Mouse (Mus musculus): Measurements from ENCODE around the gene Cacfd1.

Cacfd1 gene

DNA sequence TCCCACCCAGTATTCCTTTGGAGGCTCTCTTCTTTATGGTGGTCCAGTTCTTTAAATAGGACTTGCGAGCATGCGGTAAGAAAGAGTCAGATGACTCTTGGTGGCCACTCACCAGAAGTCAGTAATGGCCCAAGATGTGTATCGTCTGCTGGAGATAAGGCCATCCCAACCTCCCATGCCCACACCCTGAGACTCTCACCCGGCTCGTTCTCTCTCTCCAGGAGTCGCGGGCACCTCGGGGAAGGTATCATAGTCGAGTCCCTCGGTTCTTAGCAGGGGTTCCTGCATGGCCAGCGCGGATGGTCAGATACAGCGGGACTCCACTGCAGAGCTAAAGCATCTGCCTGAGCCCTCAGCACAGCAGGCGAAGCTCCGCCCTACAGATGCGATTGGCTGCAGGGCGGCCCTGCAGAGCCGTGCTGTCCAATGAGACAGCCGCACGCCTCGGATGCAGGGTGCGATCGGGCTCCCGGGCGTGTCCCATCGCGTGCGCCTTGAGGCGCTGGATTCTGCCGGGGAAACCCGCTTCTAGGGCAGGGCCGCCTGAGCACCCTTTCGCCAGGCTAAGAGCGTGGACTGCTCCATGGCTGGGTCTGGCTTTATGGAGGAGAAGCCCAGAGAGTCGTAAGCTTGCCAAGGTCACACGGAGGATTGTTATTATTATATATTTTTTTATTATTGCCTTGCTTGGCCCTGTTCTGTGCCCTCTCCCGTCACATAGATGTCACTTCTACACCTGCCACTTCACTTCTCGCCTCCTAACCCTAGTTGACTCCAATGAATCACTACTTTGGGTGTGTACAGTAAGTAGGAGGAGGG lies 18.1 kb downstream of the Cacfd1 start, which contains the start of gene Slc2a6:
Gene Slc2a6, minus strand, starts transcription at position 381 of the 819 bp plus-strand sequence.
- DNase-seq, result peak; percentile 86

DNA sequence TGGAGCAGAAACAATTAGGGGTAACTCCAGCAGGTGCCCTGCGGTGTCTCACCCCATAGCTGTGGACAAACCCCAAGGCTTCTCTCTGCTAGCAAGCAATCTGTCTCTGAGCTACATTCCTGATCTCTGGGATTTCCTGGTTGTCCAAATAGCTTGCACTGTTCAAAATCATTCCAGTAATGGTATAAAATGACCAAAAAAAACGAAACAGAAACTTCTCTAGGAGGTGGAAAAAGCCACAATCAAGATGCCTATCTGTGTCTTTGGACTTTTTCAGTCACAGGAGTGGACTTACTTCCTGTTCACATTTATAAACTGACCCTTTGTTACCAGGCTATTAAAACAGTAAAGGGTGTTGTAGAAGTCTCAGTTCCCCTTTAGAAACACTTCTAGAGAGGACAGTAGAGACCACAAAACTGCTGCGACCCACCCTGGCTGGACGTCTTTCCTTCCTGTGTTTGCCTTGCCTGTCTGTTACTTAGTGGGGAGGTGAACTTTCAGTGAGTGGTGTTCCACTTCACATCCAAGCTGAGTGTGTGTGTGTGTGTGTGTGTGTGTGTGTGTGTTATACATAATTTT lies 18.8 kb downstream of the Cacfd1 start:
- DNase-seq, result no peak

DNA sequence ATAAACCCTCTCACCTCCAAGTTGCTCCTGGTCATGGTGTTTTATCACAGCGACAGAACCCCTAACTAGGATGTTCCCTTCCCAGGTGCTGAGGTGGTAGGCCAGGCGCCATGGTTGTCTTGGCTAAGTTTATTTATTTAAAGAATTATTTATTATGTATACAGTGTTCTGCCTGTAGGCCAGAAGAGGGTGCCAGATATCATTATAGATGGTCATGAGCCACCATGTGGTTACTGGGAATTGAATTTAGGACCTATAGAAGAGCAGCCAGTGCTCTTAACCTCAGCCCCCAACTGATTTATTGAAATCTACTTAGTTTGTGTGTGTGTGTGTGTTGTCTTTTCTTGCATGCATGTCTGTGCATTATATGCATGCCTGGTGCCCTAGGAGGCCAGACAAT lies 22.6 kb downstream of the Cacfd1 start:
- DNase-seq, result no peak

DNA sequence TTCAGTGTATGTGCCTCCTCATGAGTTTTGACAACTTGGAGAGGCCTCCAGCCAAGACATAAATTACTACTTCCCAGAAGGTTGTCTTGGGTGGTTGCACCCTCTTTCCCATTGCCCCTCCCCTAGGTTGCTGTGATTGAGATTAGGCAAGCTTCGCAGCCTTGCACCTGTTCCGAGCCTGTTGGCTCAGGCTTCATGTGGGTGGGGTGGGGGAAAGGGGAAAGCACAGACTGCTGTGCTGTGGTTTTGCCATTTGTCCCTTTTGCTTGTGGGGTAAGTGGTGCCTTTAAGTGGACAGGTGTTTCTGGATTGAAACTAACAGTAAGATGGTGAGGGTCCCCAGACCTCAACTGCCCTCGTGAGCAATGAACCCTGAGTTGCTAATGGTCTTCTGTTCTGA lies 26.3 kb downstream of the Cacfd1 start:
- DNase-seq, result no peak

DNA sequence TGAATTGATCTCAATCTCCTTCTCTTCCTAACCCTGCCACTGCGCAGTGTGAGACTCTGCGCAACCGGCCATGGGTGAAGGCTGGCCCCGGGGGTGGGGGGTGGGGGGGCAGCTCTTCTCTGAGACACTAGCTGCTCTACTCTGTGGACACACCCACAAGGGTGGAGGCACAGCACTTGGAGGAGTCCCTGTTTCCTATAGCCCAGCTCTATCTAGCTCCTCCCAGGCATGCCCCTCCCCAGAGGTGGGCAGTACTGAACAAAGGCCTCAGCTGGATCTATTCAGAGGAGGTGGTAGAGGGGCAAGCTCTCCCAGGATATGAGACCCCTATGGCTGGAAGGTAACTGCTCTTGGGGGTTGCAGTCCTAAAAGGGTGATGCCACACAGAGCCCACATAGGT lies 27.3 kb downstream of the Cacfd1 start:
- DNase-seq, result no peak

DNA sequence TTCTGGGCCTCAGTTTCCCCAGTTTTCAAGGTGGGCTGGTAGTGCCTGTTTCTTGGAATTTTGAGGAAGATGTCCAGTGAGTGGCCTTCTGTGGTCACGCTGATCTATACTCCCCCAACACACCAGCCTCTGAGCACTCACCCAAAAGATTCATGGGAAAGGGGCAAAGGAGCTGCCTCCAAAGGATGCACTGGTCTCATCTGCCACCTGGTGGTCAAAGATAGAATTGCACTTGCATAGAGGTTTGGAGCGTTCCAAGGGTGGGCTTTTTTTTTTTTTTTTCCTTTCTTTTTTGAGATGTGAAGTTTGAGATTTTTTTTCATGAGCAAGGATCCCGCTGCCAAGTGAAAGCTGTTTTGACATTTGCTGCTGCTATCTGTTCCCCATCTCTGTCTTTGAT lies 28.9 kb downstream of the Cacfd1 start:
- DNase-seq, result peak; percentile 82

DNA sequence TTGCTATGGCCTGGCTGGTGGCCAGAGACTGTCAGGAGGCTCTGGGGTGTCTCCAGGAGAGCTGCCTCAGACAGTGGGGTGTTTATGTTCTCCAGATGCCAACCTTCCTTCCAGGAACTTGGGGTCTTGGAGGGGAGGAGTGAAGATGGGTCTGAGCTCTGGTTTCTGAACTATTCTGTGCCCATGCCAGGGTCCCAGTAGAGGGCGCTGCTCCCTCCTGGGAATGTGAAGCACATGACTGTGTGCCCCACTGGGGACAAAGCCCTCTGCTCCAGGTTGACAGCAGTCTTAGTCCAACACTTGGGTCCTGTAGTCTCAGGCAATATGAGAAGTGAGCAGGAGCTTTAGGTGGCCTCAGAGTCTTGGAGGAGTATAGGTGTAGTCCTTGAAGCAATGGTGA lies 29.6 kb downstream of the Cacfd1 start:
- peak; percentile 42 for DNase-seq

DNA sequence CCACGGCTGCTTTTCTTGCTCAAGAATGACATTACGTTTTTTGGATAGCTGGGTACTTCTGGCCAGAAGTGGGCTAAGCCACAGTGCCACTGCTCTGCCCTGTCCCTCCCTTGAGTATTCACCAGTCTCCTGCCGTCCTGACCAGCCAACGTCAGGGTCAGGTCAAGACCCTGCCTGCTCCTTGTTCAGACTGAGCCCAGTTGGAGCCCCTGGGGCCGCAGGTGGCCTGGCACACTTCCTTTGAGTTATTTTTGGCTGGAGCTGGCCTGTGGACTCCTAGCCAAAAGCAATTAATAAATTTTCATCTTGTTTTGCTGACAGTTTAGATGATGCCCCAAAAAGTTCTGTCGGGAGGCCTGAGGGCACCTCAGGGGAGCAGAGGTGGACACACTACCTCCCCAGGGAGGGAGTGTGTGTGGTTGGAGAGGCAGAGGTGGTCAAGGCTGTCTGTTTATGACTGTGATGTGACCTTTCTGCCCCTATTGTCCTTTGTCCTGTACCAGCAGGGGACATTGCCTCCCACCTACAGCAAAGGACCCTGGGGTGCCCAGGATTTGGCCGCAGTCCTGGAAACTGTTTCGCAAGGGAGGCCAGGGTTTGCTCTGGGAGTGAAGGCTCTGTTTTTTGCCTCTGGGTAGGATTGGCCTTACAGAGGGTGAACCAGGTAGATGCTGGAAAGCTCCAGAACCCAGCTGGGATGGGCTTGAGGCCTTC lies 32.6 kb downstream of the Cacfd1 start:
- no peak for DNase-seq

DNA sequence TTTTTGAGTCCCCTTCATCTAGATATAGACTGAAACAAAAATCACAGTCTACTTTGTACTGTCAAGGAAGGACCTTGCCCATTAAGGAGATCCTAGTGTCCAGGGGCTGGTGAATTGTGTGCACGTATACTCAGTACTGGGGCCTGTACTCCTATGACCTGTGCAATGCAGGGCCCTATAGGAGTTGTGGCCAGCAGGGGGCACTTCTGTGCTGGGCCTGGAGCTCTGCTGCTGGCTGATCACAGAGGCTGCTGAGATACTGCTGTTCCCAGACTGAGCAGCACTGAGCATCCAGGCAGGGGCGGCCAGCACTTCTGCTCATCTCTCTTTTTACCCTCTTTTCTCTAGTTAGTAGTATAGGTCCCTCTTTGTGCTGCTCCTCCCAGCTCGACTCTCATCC lies 33.7 kb downstream of the Cacfd1 start:
- peak; percentile 91 for DNase-seq

DNA sequence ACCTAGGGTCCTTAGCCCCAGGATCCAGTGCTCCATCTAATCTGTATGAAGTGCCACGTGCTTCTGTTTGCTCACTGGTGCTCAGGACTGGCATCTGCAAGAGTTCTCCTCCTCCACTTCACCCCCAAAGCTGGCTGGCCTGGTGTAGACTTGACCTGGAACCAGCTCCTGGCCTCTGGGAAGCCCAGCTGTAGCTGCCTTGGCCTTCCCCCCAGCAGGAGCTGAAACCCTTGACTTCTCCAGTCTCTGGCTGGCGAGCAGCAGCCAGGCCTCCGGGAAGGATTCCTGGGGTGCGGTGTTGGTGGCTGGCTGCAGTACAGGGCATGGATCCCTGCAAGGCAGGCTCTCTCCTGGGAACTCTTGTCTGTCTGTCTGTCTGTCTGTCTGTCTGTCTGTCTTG lies 34.4 kb downstream of the Cacfd1 start:
- DNase-seq, result no peak

DNA sequence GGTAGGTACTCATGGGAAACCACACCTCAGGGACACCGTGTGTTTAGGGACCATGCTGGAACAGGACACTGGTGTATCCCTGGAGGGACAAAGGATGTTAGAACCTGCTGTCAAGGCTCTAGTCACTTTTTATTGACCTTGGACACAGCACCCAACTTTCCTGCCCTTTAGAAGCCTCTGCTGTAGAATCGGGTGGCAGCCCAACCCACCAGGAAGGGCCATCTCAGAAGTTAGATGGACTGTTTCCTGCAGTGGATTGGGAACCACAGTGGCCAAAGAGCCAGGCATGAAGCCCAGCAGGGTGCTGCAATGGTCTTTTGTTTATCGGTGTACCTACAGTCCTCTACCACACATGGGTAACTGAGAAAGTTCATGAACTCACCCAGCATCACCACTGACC lies 34.9 kb downstream of the Cacfd1 start:
- no peak for DNase-seq

DNA sequence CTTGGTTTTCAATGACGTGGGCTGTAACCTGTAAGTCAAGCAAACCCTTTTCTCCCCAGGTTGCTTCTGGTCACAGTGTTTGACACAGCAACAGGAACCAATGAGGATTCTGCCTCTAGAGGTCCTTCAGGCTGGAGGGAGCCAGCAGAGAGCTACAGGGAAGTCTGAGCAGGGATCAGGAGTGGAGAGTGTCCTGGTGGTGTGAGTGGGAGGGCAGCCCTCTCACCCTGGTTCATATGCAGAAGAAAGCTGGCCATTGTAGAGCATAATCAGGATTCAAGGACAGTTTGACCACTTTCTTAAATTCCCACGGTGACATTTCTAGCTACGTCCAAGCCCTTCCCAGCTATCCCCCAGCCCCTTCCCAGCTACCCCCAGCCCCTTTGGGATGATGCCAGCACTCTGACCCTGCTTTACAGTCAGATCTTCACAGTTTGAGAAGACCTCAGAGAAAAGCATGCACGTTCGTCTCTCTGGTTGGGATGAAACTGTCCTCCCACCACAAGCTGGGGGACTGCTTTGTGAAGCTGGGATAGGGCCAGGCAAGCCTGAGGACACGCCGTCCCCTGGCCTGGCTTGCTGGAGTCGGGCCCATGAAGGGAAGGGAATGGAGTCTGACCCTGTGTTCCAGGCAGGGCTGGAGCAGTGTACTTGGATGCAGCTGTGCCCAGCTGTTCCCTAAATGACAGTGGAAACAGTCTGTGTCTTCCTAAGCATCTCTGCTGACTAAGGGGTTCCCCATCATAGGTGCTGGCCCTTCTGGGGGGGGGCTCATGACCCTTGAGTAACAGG lies 36.4 kb downstream of the Cacfd1 start:
- no peak for DNase-seq

DNA sequence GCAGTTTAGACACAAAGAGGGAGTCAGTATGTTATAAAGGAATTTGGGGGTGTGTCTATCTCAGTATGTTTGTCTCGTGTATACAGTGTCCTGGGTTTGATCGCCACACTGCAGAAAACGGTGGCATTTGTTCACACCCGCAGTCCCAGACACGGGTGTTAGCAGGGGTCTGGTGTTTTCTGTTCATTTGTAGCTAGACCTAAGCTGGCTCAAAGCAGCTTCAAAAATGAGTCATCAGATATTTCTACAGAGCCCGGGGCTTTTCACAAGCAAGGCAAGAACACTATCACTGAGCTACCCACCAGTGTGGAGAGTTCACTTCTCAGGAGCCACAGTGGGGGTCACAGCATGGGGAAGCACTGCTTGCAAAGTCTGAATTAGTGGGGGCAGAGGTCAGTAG lies 39.7 kb downstream of the Cacfd1 start:
- DNase-seq, result no peak

DNA sequence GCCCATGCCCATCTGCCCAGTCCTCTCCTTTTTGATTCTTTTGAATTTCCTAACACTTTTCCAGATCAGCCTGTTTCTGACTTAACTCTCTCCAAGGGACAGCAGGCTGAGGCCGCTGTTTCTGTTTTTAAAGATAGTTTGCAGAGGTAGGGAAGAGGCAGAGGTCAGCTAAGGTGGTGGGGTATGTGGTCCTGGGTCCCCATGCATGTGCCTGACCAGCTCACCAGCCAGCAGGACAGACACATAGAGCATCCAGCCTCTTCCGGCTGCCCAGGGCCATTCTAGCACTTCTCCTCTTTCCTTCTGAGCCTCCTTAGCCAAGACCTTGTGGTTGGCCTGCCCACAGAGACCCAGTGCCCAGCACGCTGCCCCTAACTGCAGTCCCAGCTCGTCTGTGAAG lies 48.5 kb downstream of the Cacfd1 start:
- no peak for DNase-seq

DNA sequence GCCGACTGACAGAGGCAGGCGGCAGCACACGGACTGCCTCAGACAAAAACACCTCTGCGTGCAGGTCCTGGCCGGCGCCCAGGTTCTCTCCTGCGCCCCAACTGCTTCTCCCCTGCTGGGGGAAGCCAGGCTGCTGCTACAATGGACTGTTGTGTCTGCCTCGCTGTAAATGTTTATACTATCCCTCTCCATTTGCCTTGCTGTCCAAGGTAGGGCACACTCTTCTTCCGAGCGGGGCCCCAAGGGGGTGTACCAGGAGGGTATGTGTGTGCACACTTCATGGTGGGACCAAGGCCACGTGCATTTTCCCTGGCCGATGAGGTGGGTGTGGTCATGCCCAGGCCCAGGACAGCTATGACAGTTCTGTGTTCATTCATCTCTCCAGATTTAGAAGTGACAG lies 49.0 kb downstream of the Cacfd1 start:
- DNase-seq, result no peak

DNA sequence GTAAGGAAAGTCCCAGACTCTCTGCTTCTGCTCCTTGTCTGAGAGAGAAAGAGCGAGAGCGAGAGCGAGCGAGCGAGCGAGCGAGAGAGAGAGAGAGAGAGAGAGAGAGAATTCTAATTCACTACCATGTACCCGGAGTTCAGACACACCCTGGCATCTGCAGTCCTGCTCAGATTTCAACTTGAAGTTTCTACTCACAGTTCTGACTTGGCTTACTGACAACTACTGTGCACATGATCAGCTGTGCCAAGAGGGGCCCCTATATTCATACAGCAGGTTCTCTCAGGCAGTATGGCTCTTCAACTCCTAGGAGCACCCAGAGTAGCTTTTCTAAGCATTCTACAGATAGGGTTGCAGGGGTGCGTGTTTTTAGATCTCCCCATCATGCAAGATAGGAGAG lies 49.5 kb downstream of the Cacfd1 start:
- no peak for DNase-seq

DNA sequence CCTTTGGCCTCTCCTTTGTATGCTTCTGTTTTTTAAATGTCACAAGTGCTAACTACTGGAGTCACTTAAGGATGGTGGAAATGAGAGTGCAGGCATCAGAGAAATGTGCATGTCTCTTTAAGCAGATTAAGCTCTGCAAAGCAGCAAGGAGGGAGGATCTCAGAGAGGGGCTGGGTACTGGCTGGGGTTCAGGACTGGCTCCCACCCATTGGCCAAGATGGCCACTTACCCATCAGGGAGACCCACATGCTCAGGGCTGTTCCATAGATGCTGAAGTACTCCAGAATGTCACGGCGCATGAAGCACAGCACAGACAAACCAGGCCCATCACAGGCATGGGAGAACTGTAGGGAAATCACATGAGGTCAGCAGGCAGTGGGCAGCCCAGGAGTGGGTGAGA lies 57.4 kb downstream of the Cacfd1 start:
- no peak for DNase-seq

DNA sequence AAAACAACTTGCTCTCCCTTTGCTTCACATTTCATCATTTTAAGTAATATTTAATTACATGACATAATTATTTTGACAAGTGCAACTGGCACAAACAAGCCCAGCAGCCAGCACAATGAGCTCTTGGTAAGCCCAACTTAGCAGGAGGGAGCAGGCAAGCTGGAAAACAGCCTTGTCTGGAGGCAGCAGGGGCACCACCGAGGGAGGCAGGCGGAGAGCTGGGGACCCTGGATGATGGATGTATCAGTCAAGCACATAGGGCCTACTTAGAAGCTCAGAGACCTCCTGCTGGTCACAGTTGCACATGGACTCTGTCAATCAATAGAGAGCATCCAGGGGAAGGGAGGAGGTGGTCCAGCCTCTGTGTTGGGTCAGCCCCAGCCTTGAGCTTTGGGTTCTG lies 58.3 kb downstream of the Cacfd1 start:
- no peak for DNase-seq

DNA sequence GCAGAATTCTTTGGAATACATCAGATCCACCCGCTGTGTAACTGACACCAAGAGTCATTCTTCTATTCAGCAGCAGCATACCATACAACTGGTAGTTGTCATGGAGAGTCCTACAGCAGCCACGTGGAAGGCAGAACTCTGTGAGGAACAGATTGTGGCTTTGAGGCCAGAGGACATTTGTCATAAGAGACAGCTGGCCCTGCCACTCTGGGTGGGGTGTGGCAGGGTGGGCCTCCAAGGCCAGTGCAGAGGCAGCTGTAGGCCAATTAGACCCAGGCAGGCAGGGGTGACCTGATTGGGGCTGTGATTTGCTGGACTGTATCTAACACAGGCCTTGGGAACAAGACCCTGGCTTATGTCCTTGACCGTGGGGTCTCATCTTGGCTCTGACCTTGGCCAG lies 59.9 kb downstream of the Cacfd1 start:
- no peak for DNase-seq

DNA sequence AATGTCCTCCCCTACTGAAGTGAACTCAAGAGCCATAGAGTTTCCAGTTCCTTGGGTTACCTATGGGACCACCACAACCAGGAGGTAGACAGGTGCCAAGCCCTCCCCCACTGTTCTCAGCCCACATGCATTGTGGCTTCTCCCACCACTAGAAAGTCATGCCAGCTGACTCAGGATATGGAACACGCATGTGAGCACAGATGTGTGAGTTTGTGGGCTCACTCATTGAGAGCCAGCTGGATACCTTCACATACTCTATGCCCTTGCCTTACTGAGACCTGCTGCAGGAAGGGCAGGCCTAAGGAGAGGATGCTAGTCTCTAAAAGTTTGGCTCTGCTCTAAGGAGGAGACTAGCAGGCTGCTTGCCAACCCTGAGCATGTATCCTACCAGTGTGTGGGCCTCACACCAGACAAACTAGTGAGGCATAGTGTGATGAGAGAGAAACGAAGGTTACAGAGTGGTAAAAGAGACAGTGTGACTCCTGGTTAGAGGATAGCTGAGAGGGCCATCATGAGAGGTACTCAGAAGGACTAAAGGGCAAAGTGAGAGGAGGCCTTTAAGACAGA lies 60.6 kb downstream of the Cacfd1 start:
- DNase-seq, result no peak
